Mouse (Mus musculus) liver, embryonic 14.5 days (tissue): Measurements from ENCODE around the gene Il5ra. TPM values are rescaled to one million over a fixed set of nuclear protein-coding genes. Genes with fewer than 3 reads are reported as not detected.

Experiments
- ATAC-seq: fragments of 200-750 bp; cut with Nextera tagmentation; 2 replicates; pipeline ENCODE4 v1.8.0; 2017; ENCODE audit warnings: moderate number of reproducible peaks, mild to moderate bottlenecking, moderate library complexity; ENCODE audit not compliant: insufficient read depth
- DNase-seq, 3 experiments: peaks; one replicate each; pipeline ENCODE4 v3.0.0-alpha.2; 2012 to 2013; ENCODE audit warnings: low read depth in 3 of 3, low spot score in 3 of 3
- H3K27ac ChIP-seq: fragments of 300-500 bp; sonication (generic); 2 replicates; pipeline ENCODE4 v1.5.1; 2014; ENCODE audit warnings: moderate library complexity, mild to moderate bottlenecking, control low read depth, inconsistent platforms
- H3K27me3 ChIP-seq: fragments of 300-500 bp; sonication (generic); 2 replicates; pipeline ENCODE4 v1.6.1; 2014; ENCODE audit warnings: mild to moderate bottlenecking, low read length, moderate library complexity; ENCODE audit not compliant: control insufficient read depth, insufficient read depth
- H3K36me3 ChIP-seq: fragments of 300-500 bp; sonication (generic); replicated peaks from 2 replicates; pipeline ENCODE4 v1.6.1; 2014; ENCODE audit warnings: low read depth; ENCODE audit not compliant: control insufficient read depth, insufficient read depth
- H3K4me1 ChIP-seq, 2 experiments: fragments of 200-500 bp in 1 of 2; fragments of 300-500 bp in 1 of 2; sonication (generic) in 1 of 2; replicated peaks; 2 replicates each; pipeline ENCODE4 v1.6.1; 2012 to 2014; ENCODE audit warnings: antibody characterized with exemption in 1 of 2, inconsistent platforms in 1 of 2, low read length in 1 of 2; ENCODE audit not compliant: control insufficient read depth in 2 of 2, insufficient read depth in 2 of 2
- H3K4me2 ChIP-seq: fragments of 300-500 bp; sonication (generic); 2 replicates; pipeline ENCODE4 v1.6.1; 2014; ENCODE audit warnings: low read depth, mild to moderate bottlenecking, control low read depth, moderate library complexity
- H3K4me3 ChIP-seq, 2 experiments: fragments of 200-500 bp in 1 of 2; fragments of 300-500 bp in 1 of 2; sonication (generic) in 1 of 2; 2 replicates each; pipeline ENCODE4 v1.5.1; 2012 to 2014; ENCODE audit warnings: low read depth in 2 of 2, low read length in 2 of 2, mild to moderate bottlenecking in 2 of 2, control low read depth in 1 of 2, inconsistent platforms in 1 of 2, moderate library complexity in 1 of 2; ENCODE audit not compliant: insufficient read depth in 1 of 2
- H3K9ac ChIP-seq: fragments of 300-500 bp; sonication (generic); replicated peaks from 2 replicates; pipeline ENCODE4 v1.6.1; 2014; ENCODE audit warnings: mild to moderate bottlenecking, control low read depth, moderate library complexity
- H3K9me3 ChIP-seq: fragments of 300-500 bp; sonication (generic); 2 replicates; pipeline ENCODE4 v1.6.1; 2016; ENCODE audit warnings: low read length, mixed read lengths; ENCODE audit not compliant: control insufficient read depth
- CTCF ChIP-seq: IDR thresholded peaks from 2 replicates; pipeline ENCODE4 v1.5.1; 2016; ENCODE audit warnings: antibody characterized with exemption, low read depth, control low read depth
- EP300 ChIP-seq: IDR thresholded peaks from 2 replicates; pipeline ENCODE4 v1.6.1; 2016; ENCODE audit warnings: antibody characterized with exemption, low read depth
- WGBS: fragments of 180-500 bp; shearing (Covaris S2); extraction: QIAGEN DNeasy Blood & Tissue Kit; methylation state at CpG from one replicate; pipeline ENCODE4 v1.1.7; 2014; ENCODE audit not compliant: insufficient replicate concordance; 5-methylcytosine and 5-hydroxymethylcytosine counted together
- polyA plus RNA-seq, 2 experiments: library from polyadenylated mRNA; depleted of rRNA in 1 of 2; stranded (reverse) in 1 of 2; unstranded in 1 of 2; fragments of >200 nt; fragmentation: Nextera tagmentation in 1 of 2; extraction: Ambion mirVana in 1 of 2; gene quantifications; 2 replicates each; pipeline versions ENCODE4 v1.2.1 to v1.2.3; 2012 to 2014

Gene Il5ra
- polyA plus RNA-seq, 2 experiments = 0.09 to 0.13 TPM

GRCm38 (mm10) chr6:106726078-106726477 is 22.8 kb downstream of the Il5ra start:
- no peaks in the 10 kb centered on the region for H3K4me1 ChIP-seq
- H3K4me3 ChIP-seq = no peak overlapping the region
- no peak overlapping the region for H3K9ac ChIP-seq
- H3K36me3 ChIP-seq = no peaks in the 10 kb centered on the region
- 16% methylated on average over 6 of the region's 6 CpGs for WGBS
- peak overlapping the region; percentile 28; the same call in 1 of the 2 replicates for H3K4me2 ChIP-seq
- ATAC-seq (no peak), DNase-seq (no peak)
- H3K9me3 ChIP-seq = no peaks in the 10 kb centered on the region
- H3K27me3 ChIP-seq = no peaks in the 10 kb centered on the region
- TF ChIP-seq CTCF (no peak), EP300 (no peak)
- no peak overlapping the region for H3K27ac ChIP-seq

GRCm38 (mm10) chr6:106725642-106726041 is 23.2 kb downstream of the Il5ra start:
- H3K27me3 ChIP-seq = no peaks in the 10 kb centered on the region
- no peaks in the 10 kb centered on the region for H3K4me1 ChIP-seq
- 38% methylated on average over 4 of the region's 4 CpGs for whole genome bisulfite sequencing
- no peak overlapping the region for H3K4me3 ChIP-seq
- TF ChIP-seq CTCF (no peak), EP300 (no peak)
- ATAC-seq (no peak), DNase-seq (no peak)
- H3K36me3 ChIP-seq = no peaks in the 10 kb centered on the region
- H3K27ac ChIP-seq = no peak overlapping the region
- H3K9me3 ChIP-seq = no peaks in the 10 kb centered on the region
- H3K4me2 ChIP-seq = peak overlapping the region; percentile 28; the same call in 1 of the 2 replicates
- no peak overlapping the region for H3K9ac ChIP-seq

DNA sequence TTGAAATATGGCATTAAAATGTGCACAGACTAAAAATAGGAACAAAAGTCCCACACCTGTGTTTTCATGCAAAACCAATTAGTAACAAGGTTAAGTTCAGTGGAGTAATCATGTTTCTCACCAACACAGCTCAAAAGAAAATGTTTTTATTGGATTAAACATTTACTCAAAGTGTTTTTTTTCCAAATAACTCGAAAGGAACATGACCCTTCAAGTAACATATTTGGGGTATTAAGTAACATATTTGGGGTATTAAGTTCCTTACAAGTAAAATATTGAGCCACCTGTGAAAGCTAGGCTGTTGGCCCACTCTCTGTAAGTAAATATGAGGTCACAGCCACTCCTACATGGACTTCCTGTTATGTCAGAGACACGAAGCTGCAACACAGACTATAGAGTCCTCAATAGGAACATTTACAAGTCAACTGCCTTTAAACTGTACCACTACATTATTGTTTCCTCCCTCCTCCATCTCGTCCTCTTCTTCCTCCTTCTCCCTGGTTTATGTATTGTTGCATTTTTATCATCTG is 43.3 kb downstream of the Il5ra start:
- 22% methylated on average over 3 of the region's 3 CpGs for WGBS
- no peaks in the 10 kb centered on the region for H3K36me3 ChIP-seq
- H3K4me1 ChIP-seq = no peaks in the 10 kb centered on the region
- no peaks in the 10 kb centered on the region for H3K9me3 ChIP-seq
- TF ChIP-seq EP300 (no peak), CTCF (no peak)
- H3K4me2 ChIP-seq = no peak overlapping the region
- no peak overlapping the region for H3K9ac ChIP-seq
- no peak overlapping the region for H3K4me3 ChIP-seq
- DNase-seq (no peak), ATAC-seq (no peak)
- H3K27me3 ChIP-seq = no peaks in the 10 kb centered on the region
- no peak overlapping the region for H3K27ac ChIP-seq

DNA sequence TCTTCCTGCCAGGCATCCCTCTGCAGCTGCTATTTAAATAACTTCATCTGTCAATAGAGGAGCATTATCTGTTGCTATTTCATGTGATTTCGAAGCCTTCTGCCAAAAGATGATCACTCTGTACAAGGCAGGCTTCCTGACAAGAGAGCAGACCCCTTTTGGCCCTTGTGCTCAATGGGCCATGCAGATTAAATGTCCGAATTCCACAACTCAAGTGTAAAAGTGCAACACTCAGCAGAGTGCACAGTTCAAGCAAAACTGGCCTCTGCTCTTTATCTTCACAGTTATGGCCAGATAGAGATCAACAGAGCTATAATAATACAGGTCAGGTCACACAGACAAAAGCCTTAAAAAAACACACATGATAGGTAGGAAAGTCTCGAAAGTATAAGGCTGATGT is 46.9 kb downstream of the Il5ra start:
- Histone ChIP-seq H3K4me1 (no peaks in the 10 kb centered on the region), H3K4me2 (no peak overlapping the region), H3K27me3 (no peaks in the 10 kb centered on the region), H3K9me3 (no peaks in the 10 kb centered on the region), H3K36me3 (no peaks in the 10 kb centered on the region), H3K9ac (no peak overlapping the region), H3K4me3 (no peak overlapping the region), H3K27ac (no peak overlapping the region)
- WGBS = 47% methylated on average over 3 of the region's 3 CpGs
- TF ChIP-seq CTCF = no peak
- TF ChIP-seq EP300 = no peak
- ATAC-seq (no peak), DNase-seq (no peak)

GRCm38 (mm10) chr6:106675581-106675980 is 73.3 kb downstream of the Il5ra start:
- no peaks in the 10 kb centered on the region for H3K4me1 ChIP-seq
- ATAC-seq (no peak), DNase-seq (no peak)
- no peaks in the 10 kb centered on the region for H3K9me3 ChIP-seq
- H3K27me3 ChIP-seq = no peaks in the 10 kb centered on the region
- H3K27ac ChIP-seq = no peak overlapping the region
- 66% methylated on average over 8 of the region's 8 CpGs for WGBS
- no peak overlapping the region for H3K9ac ChIP-seq
- no peak overlapping the region for H3K4me3 ChIP-seq
- H3K36me3 ChIP-seq = no peaks in the 10 kb centered on the region
- no peak overlapping the region for H3K4me2 ChIP-seq
- TF ChIP-seq CTCF = no peak
- TF ChIP-seq EP300 = no peak
